ENCODE assay signal across 11 mouse cellular contexts in the genomic region with DNA sequence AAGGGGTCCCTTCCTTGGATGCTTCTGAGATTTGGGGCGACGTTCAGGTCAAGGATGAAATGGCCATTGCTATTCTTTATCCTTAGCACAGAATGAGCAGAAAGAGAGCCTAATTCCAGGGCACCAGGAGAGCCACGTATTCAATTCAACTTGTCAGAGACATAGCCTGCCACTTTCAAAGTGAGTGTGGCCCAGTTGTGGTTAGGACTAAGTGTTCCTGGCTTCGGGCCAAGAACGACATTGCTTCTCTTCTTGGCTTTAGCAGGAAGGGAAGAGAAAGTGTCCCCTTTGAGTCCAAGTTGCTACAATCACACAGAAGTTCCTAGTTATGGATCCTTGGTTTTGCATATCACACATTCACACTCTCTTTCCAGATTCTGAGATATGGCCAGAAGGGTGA.
A peak's percentile ranks its signal among the peaks of the same experiment; 100 is the strongest.
DNase-seq lines count a peak whose midpoint lies in the region; ATAC-seq and TF ChIP-seq lines count a peak whose summit lies in the region.
"Had no signal": no experiment of that assay in that cellular context is flagged by ENCODE, and none has a peak within 500 bp of the region (broad histone marks: within the 10 kb centered on the region; RNA-seq: fewer than 3 reads in every experiment).

No protein-coding gene starts in this region.

- no peak for TF ChIP-seq CTCF in stomach, postnatal 0 days (IDR thresholded peaks at IDR 0.05; ENCODE audit: low read depth)

- peak; percentile 59 to 76 for DNase-seq in adrenal gland, adult (ENCODE audit: inconsistent age in 2 of 2, low spot score in 1 of 2)
- no peak for DNase-seq in adrenal gland, postnatal 4 days (ENCODE audit: low spot score in 2 of 2)
- peak; percentile 22 for DNase-seq in neural tube, embryonic 11.5 days (ENCODE audit: low spot score)
- DNase-seq in heart, postnatal 36 days: peak; percentile 54 to 58
- peak; percentile 25 for DNase-seq in stomach, postnatal 0 days (ENCODE audit: low spot score)
- no peak for DNase-seq in gastrocnemius, postnatal 10 days
- DNase-seq: layer of hippocampus, adult 9-11 months; spleen, adult 18-20 months had no signal

- H3K4me1 ChIP-seq in neural tube, embryonic 11.5 days (ENCODE audit: control insufficient read depth, insufficient read depth, low read length): no peaks in the 10 kb centered on the region
- no peaks in the 10 kb centered on the region for H3K4me1 ChIP-seq in neural tube, embryonic 15.5 days
- H3K4me1 ChIP-seq in stomach, postnatal 0 days (replicated peaks; ENCODE audit: control insufficient read depth, insufficient read depth): no peaks in the 10 kb centered on the region
- H3K4me1 ChIP-seq: embryonic facial prominence, embryonic 15.5 days had no signal

- H3K9ac ChIP-seq in neural tube, embryonic 11.5 days (ENCODE audit: low read length): no peak overlapping the region
- no peak overlapping the region for H3K9ac ChIP-seq in neural tube, embryonic 15.5 days (replicated peaks)
- H3K9ac ChIP-seq in stomach, postnatal 0 days (ENCODE audit: low read length): no peak overlapping the region
- H3K9ac ChIP-seq: embryonic facial prominence, embryonic 15.5 days had no signal

- H3K4me3 ChIP-seq in neural tube, embryonic 11.5 days (ENCODE audit: low read depth, low read length): no peak overlapping the region
- no peak overlapping the region for H3K4me3 ChIP-seq in neural tube, embryonic 15.5 days (replicated peaks)
- no peak overlapping the region for H3K4me3 ChIP-seq in stomach, postnatal 0 days (ENCODE audit: low read depth, low read length)
- H3K4me3 ChIP-seq: embryonic facial prominence, embryonic 15.5 days had no signal

- TF ChIP-seq EP300 in stomach, postnatal 0 days (optimal IDR thresholded peaks at IDR 0.05): no peak

- no peaks in the 10 kb centered on the region for H3K9me3 ChIP-seq in neural tube, embryonic 11.5 days (ENCODE audit: control insufficient read depth, low read length)
- H3K9me3 ChIP-seq in neural tube, embryonic 15.5 days (replicated peaks): no peaks in the 10 kb centered on the region
- no peaks in the 10 kb centered on the region for H3K9me3 ChIP-seq in stomach, postnatal 0 days (ENCODE audit: control insufficient read depth, low read length)
- H3K9me3 ChIP-seq: embryonic facial prominence, embryonic 15.5 days had no signal

- no peaks in the 10 kb centered on the region for H3K36me3 ChIP-seq in neural tube, embryonic 11.5 days (ENCODE audit: control insufficient read depth, insufficient read depth, low read length)
- H3K36me3 ChIP-seq in neural tube, embryonic 15.5 days: no peaks in the 10 kb centered on the region
- H3K36me3 ChIP-seq in stomach, postnatal 0 days (ENCODE audit: control insufficient read depth, insufficient read depth, low read length): no peaks in the 10 kb centered on the region
- H3K36me3 ChIP-seq: embryonic facial prominence, embryonic 15.5 days had no signal

- intact Hi-C loops in heart, postnatal 36 days (cut with DNase I): no loop called here

- no peak overlapping the region for H3K4me2 ChIP-seq in neural tube, embryonic 11.5 days (ENCODE audit: low read depth)
- no peak overlapping the region for H3K4me2 ChIP-seq in neural tube, embryonic 15.5 days
- no peak overlapping the region for H3K4me2 ChIP-seq in stomach, postnatal 0 days (replicated peaks; ENCODE audit: low read depth)
- H3K4me2 ChIP-seq: embryonic facial prominence, embryonic 15.5 days had no signal

- no peak for ATAC-seq in neural tube, embryonic 11.5 days (ENCODE audit: insufficient read depth, low FRiP score, low TSS enrichment)
- no peak for ATAC-seq in neural tube, embryonic 15.5 days (ENCODE audit: low FRiP score)
- ATAC-seq in stomach, postnatal 0 days (ENCODE audit: low FRiP score, low TSS enrichment): no peak
- no peak for ATAC-seq in erythroblast, adult 5-6 weeks (replicated peaks; ENCODE audit: low FRiP score, poor library complexity, severe bottlenecking)

- WGBS in neural tube, embryonic 11.5 days: 85% methylated on average over 5 of the region's 5 CpGs
- WGBS in neural tube, embryonic 15.5 days: 75% methylated on average over 5 of the region's 5 CpGs
- 61% methylated on average over 5 of the region's 5 CpGs for WGBS in stomach, postnatal 0 days

- no peak overlapping the region for H3K27ac ChIP-seq in neural tube, embryonic 11.5 days (ENCODE audit: low read depth, low read length)
- H3K27ac ChIP-seq in neural tube, embryonic 15.5 days (replicated peaks): no peak overlapping the region
- H3K27ac ChIP-seq in stomach, postnatal 0 days (replicated peaks): no peak overlapping the region
- H3K27ac ChIP-seq: embryonic facial prominence, embryonic 15.5 days had no signal

- H3K27me3 ChIP-seq in neural tube, embryonic 11.5 days (ENCODE audit: control insufficient read depth, insufficient read depth, low read length): no peaks in the 10 kb centered on the region
- H3K27me3 ChIP-seq in neural tube, embryonic 15.5 days (replicated peaks): no peaks in the 10 kb centered on the region
- H3K27me3 ChIP-seq in stomach, postnatal 0 days (ENCODE audit: control insufficient read depth, insufficient read depth, low read length): no peaks in the 10 kb centered on the region
- H3K27me3 ChIP-seq: embryonic facial prominence, embryonic 15.5 days had no signal

Comparison
In these comparisons a context has a peak if more than half of its experiments do, and no peak if none do; other contexts are left out.
1. DNase-seq: peak in adrenal gland, adult (2 of 2), neural tube, embryonic 11.5 days (single experiment), heart, postnatal 36 days (2 of 2) and stomach, postnatal 0 days (single experiment); none in adrenal gland, postnatal 4 days (0 of 2) and gastrocnemius, postnatal 10 days (single experiment).